Mouse (Mus musculus) midbrain, embryonic 16.5 days (tissue): ENCODE measurements around the gene Susd3. TPM values are rescaled to one million over a fixed set of nuclear protein-coding genes. Genes with fewer than 3 reads are reported as not detected.

Experiments used
- ATAC-seq: fragments of 200-750 bp; cut with Nextera tagmentation; 2 replicates; pipeline ENCODE4 v1.8.0; 2017; ENCODE audit warnings: moderate TSS enrichment
- H3K27ac ChIP-seq: fragments of 300-500 bp; sonication (generic); 2 replicates; pipeline ENCODE4 v1.5.1; 2014; ENCODE audit warnings: mild to moderate bottlenecking, low read length, mixed read lengths
- H3K27me3 ChIP-seq: fragments of 300-500 bp; sonication (generic); 2 replicates; pipeline ENCODE4 v1.6.1; 2014; ENCODE audit warnings: low read depth, low read length, mixed read lengths; ENCODE audit not compliant: control insufficient read depth, insufficient read depth
- H3K36me3 ChIP-seq: fragments of 300-500 bp; sonication (generic); 2 replicates; pipeline ENCODE4 v1.6.1; 2014; ENCODE audit warnings: mild to moderate bottlenecking, low read length, moderate library complexity, mixed read lengths; ENCODE audit not compliant: control insufficient read depth, insufficient read depth
- H3K4me1 ChIP-seq: fragments of 300-500 bp; sonication (generic); 2 replicates; pipeline ENCODE4 v1.6.1; 2014; ENCODE audit warnings: mild to moderate bottlenecking, low read length, mixed read lengths; ENCODE audit not compliant: control insufficient read depth, insufficient read depth
- H3K4me2 ChIP-seq: fragments of 300-500 bp; sonication (generic); 2 replicates; pipeline ENCODE4 v1.6.1; 2014; ENCODE audit warnings: mild to moderate bottlenecking, low read length, mixed read lengths
- H3K4me3 ChIP-seq: fragments of 300-500 bp; sonication (generic); 2 replicates; pipeline ENCODE4 v1.5.1; 2014; ENCODE audit warnings: low read depth, mild to moderate bottlenecking, low read length, moderate library complexity, mixed read lengths
- H3K9ac ChIP-seq: fragments of 300-500 bp; sonication (generic); 2 replicates; pipeline ENCODE4 v1.6.1; 2014; ENCODE audit warnings: low read depth, low read length, mixed read lengths
- H3K9me3 ChIP-seq: fragments of 300-500 bp; sonication (generic); replicated peaks from 2 replicates; pipeline ENCODE4 v1.6.1; 2014; ENCODE audit warnings: mild to moderate bottlenecking, low read length, mixed read lengths; ENCODE audit not compliant: control insufficient read depth, poor library complexity, severe bottlenecking
- WGBS: fragments of 180-500 bp; shearing (Covaris S2); extraction: QIAGEN DNeasy Blood & Tissue Kit; methylation state at CpG from one replicate; pipeline ENCODE4 v1.1.7; 2014; 5-methylcytosine and 5-hydroxymethylcytosine counted together
- polyA plus RNA-seq: library from polyadenylated mRNA; unstranded; fragments of >200 nt; fragmentation: Nextera tagmentation; extraction: Ambion mirVana; gene quantifications from 2 replicates; pipeline ENCODE4 v1.2.1, GENCODE M21; 2015

The Susd3 gene
- polyA plus RNA-seq = 0.38 and 0.68 TPM in 2 replicates

GRCm38 (mm10) chr13:49248467-49248862 lies at the start of gene Susd3:
TSS of gene Susd3 (minus strand) at chr13:49248706.
- Histone ChIP-seq H3K27ac (no peak within 1 kb of the TSS), H3K9ac (peak within 1 kb of the TSS; percentile 18; the same call in 1 of the 2 replicates), H3K27me3 (peaks cover 23% of the 10 kb centered on the region), H3K36me3 (no peaks in the 10 kb centered on the region), H3K4me1 (peaks cover 2% of the 10 kb centered on the region; the same call in 1 of the 2 replicates), H3K4me3 (peak within 1 kb of the TSS; percentile 31), H3K4me2 (peak within 1 kb of the TSS; percentile 57), H3K9me3 (no peaks in the 10 kb centered on the region)
- ATAC-seq = peak; percentile 22; the same call in 1 of the 2 replicates
- 18% methylated on average over 7 of the region's 8 CpGs for WGBS

- H3K4me2 ChIP-seq = no peak overlapping the region
- H3K36me3 ChIP-seq = peaks cover 2% of the 10 kb centered on the region; the same call in 1 of the 2 replicates
- no peak overlapping the region for H3K9ac ChIP-seq
- no peak for ATAC-seq
- H3K9me3 ChIP-seq = no peaks in the 10 kb centered on the region
- no peaks in the 10 kb centered on the region for H3K27me3 ChIP-seq
- H3K27ac ChIP-seq = no peak overlapping the region
- no peaks in the 10 kb centered on the region for H3K4me1 ChIP-seq
- no peak overlapping the region for H3K4me3 ChIP-seq
- WGBS = 83% methylated on average over 7 of the region's 7 CpGs
These were observed 47.8 kb upstream of the Susd3 start for GRCm38 (mm10) chr13:49296270-49296669.

- Histone ChIP-seq H3K36me3 (peaks cover 2% of the 10 kb centered on the region; the same call in 1 of the 2 replicates), H3K9me3 (no peaks in the 10 kb centered on the region), H3K9ac (no peak overlapping the region), H3K4me3 (no peak overlapping the region), H3K4me2 (no peak overlapping the region), H3K27me3 (no peaks in the 10 kb centered on the region), H3K27ac (no peak overlapping the region), H3K4me1 (no peaks in the 10 kb centered on the region)
- ATAC-seq = no peak
- 76% methylated on average over 9 of the region's 9 CpGs for WGBS
These were observed 45.6 kb upstream of the Susd3 start for GRCm38 (mm10) chr13:49294108-49294507.

GRCm38 (mm10) chr13:49291949-49292348 lies 43.4 kb upstream of the Susd3 start:
- H3K27ac ChIP-seq = no peak overlapping the region
- WGBS = 93% methylated on average over 6 of the region's 6 CpGs
- ATAC-seq = no peak
- H3K4me2 ChIP-seq = no peak overlapping the region
- H3K9ac ChIP-seq = no peak overlapping the region
- H3K4me1 ChIP-seq = no peaks in the 10 kb centered on the region
- H3K4me3 ChIP-seq = no peak overlapping the region
- peaks cover 2% of the 10 kb centered on the region; the same call in 1 of the 2 replicates for H3K36me3 ChIP-seq
- no peaks in the 10 kb centered on the region for H3K9me3 ChIP-seq
- H3K27me3 ChIP-seq = no peaks in the 10 kb centered on the region

GRCm38 (mm10) chr13:49291398-49291797 lies 42.9 kb upstream of the Susd3 start:
- 71% methylated on average over 1 of the region's 1 CpGs for WGBS
- Histone ChIP-seq H3K27ac (no peak overlapping the region), H3K27me3 (no peaks in the 10 kb centered on the region), H3K9me3 (no peaks in the 10 kb centered on the region), H3K36me3 (peaks cover 6% of the 10 kb centered on the region), H3K9ac (no peak overlapping the region), H3K4me2 (no peak overlapping the region), H3K4me3 (no peak overlapping the region), H3K4me1 (no peaks in the 10 kb centered on the region)
- no peak for ATAC-seq

GRCm38 (mm10) chr13:49287224-49287623 lies 38.7 kb upstream of the Susd3 start:
- 94% methylated on average over 6 of the region's 6 CpGs for WGBS

GRCm38 (mm10) chr13:49286750-49287149 lies 38.2 kb upstream of the Susd3 start:
- Histone ChIP-seq H3K36me3 (peaks cover 6% of the 10 kb centered on the region; the same call in 1 of the 2 replicates), H3K4me2 (no peak overlapping the region), H3K9ac (no peak overlapping the region), H3K27me3 (no peaks in the 10 kb centered on the region), H3K9me3 (no peaks in the 10 kb centered on the region), H3K4me3 (no peak overlapping the region), H3K27ac (no peak overlapping the region), H3K4me1 (no peaks in the 10 kb centered on the region)
- no peak for ATAC-seq
- 83% methylated on average over 3 of the region's 3 CpGs for WGBS

More at GRCm38 (mm10) chr13:49287224-49287623, 38.7 kb upstream of the Susd3 start:
- Histone ChIP-seq H3K36me3 (peaks cover 8% of the 10 kb centered on the region), H3K9me3 (no peaks in the 10 kb centered on the region), H3K4me2 (no peak overlapping the region), H3K4me1 (no peaks in the 10 kb centered on the region), H3K27ac (no peak overlapping the region), H3K4me3 (no peak overlapping the region), H3K27me3 (no peaks in the 10 kb centered on the region), H3K9ac (no peak overlapping the region)
- ATAC-seq = no peak

- no peaks in the 10 kb centered on the region for H3K9me3 ChIP-seq
- 84% methylated on average over 9 of the region's 9 CpGs for WGBS
- no peaks in the 10 kb centered on the region for H3K27me3 ChIP-seq
- H3K4me3 ChIP-seq = no peak overlapping the region
- ATAC-seq = no peak
- H3K36me3 ChIP-seq = peaks cover 20% of the 10 kb centered on the region
- H3K4me2 ChIP-seq = no peak overlapping the region
- no peak overlapping the region for H3K27ac ChIP-seq
- H3K9ac ChIP-seq = no peak overlapping the region
- H3K4me1 ChIP-seq = no peaks in the 10 kb centered on the region
These were observed 35.2 kb upstream of the Susd3 start for GRCm38 (mm10) chr13:49283686-49284085.

- Histone ChIP-seq H3K4me2 (no peak overlapping the region), H3K4me1 (no peaks in the 10 kb centered on the region), H3K4me3 (no peak overlapping the region), H3K9me3 (no peaks in the 10 kb centered on the region), H3K27ac (no peak overlapping the region), H3K36me3 (peaks cover 20% of the 10 kb centered on the region), H3K27me3 (no peaks in the 10 kb centered on the region), H3K9ac (no peak overlapping the region)
- 63% methylated on average over 2 of the region's 2 CpGs for WGBS
- ATAC-seq = no peak
These were observed 33.7 kb upstream of the Susd3 start for GRCm38 (mm10) chr13:49282168-49282567.
